ENCODE assay signal across 9 mouse cellular contexts in genomic region chr13:12256871-12257390, GRCm38 (mm10). TPM values are rescaled to one million over a fixed set of nuclear protein-coding genes. Genes with fewer than 3 reads are reported as not detected.
DNase-seq lines count a peak whose midpoint lies in the region; ATAC-seq and TF ChIP-seq lines count a peak whose summit lies in the region.
"Had no signal": no experiment of that assay in that cellular context is flagged by ENCODE, and none has a peak within 500 bp of the region (broad histone marks: within the 10 kb centered on the region; RNA-seq: fewer than 3 reads in every experiment).

No protein-coding gene starts in this region.

- intact Hi-C loops in heart, postnatal 25 days (cut with DNase I), result no loop called here
- intact Hi-C loops in left cerebral cortex, postnatal 36 days (cut with DNase I), result no loop called here

- ATAC-seq in forebrain, embryonic 13.5 days, result no peak

- 0 out of 2 replicates have a peak, but pooled peaks cover 3% of the 10 kb centered on the region for H3K9me3 ChIP-seq in heart, embryonic 10.5 days
- H3K9me3 ChIP-seq in ES-E14 (ENCODE audit: control insufficient read depth, insufficient read depth, low read depth, low read length), result no peaks in the 10 kb centered on the region
- peaks cover 3% of the 10 kb centered on the region; the same call in 1 of the 2 replicates for H3K9me3 ChIP-seq in forebrain, embryonic 13.5 days (replicated peaks)

- 0 out of 2 replicates have a peak overlapping the region, but pooled peaks have one; percentile 90 for H3K9ac ChIP-seq in ES-E14 (ENCODE audit: insufficient read depth, low read depth, low read length, poor library complexity, severe bottlenecking)
- peak overlapping the region; percentile 83 for H3K9ac ChIP-seq in forebrain, embryonic 13.5 days

- peak overlapping the region; percentile 72 for H3K4me2 ChIP-seq in forebrain, embryonic 13.5 days

- in situ Hi-C loops in ES-E14 (cut with MboI; ENCODE audit: low sequenced_read_pairs in 2 of 2, unreplicated experiment in 2 of 2), result no loop called here

- peaks cover 44% of the 10 kb centered on the region for H3K79me2 ChIP-seq in macrophage (ENCODE audit: inconsistent target)

- H3K27ac ChIP-seq in heart, embryonic 10.5 days, result peak overlapping the region; percentile 92; the same call in 1 of the 2 replicates
- no peak overlapping the region for H3K27ac ChIP-seq in ES-E14 (ENCODE audit: insufficient read depth, low read depth, low read length, poor library complexity, severe bottlenecking)
- no peak overlapping the region; the same call in 1 of the 2 replicates for H3K27ac ChIP-seq in forebrain, embryonic 13.5 days
- H3K27ac ChIP-seq in macrophage, result peak overlapping the region; percentile 77

- no peaks in the 10 kb centered on the region for H3K27me3 ChIP-seq in heart, embryonic 10.5 days (ENCODE audit: insufficient read depth, poor library complexity, severe bottlenecking)
- no peaks in the 10 kb centered on the region for H3K27me3 ChIP-seq in forebrain, embryonic 13.5 days
- H3K27me3 ChIP-seq: Patski had no signal

- H3K36me3 ChIP-seq in heart, embryonic 10.5 days, result peaks cover 8% of the 10 kb centered on the region; the same call in 1 of the 2 replicates
- H3K36me3 ChIP-seq in ES-E14 (ENCODE audit: control insufficient read depth, insufficient read depth, low read length, poor library complexity, severe bottlenecking) (no peaks in the 10 kb centered on the region), macrophage (ENCODE audit: inconsistent target) (no peaks in the 10 kb centered on the region)
- peaks cover under 1% of the 10 kb centered on the region; the same call in 1 of the 2 replicates for H3K36me3 ChIP-seq in forebrain, embryonic 13.5 days (ENCODE audit: poor library complexity, severe bottlenecking)

- peaks cover 19% of the 10 kb centered on the region for H3K4me1 ChIP-seq in heart, embryonic 10.5 days
- peaks cover 0 to 5% of the 10 kb centered on the region in 2 experiments; a peak in 2 of 4 replicates for H3K4me1 ChIP-seq in ES-E14 (ENCODE audit: control insufficient read depth in 2 of 2, insufficient read depth in 2 of 2, low read length in 2 of 2, poor library complexity in 1 of 2)
- peaks cover 20% of the 10 kb centered on the region for H3K4me1 ChIP-seq in forebrain, embryonic 13.5 days

- peak overlapping the region; percentile 81 for H3K4me3 ChIP-seq in heart, embryonic 10.5 days
- peak overlapping the region; percentile 93 to 98 for H3K4me3 ChIP-seq in ES-E14 (ENCODE audit: insufficient read depth in 1 of 2, low read depth in 1 of 2, low read length in 2 of 2, poor library complexity in 1 of 2, severe bottlenecking in 1 of 2)
- H3K4me3 ChIP-seq in forebrain, embryonic 13.5 days, result peak overlapping the region; percentile 77
- H3K4me3 ChIP-seq in macrophage (ENCODE audit: inconsistent target), result peak overlapping the region; percentile 97

- DNase-seq in heart, embryonic 10.5 days (ENCODE audit: low spot score), result no peak
- DNase-seq in heart, postnatal 25 days (ENCODE audit: low spot score), result no peak
- no peak for DNase-seq in ES-E14 (ENCODE audit: low read depth, low spot score)
- DNase-seq in thymus, postnatal 25 days, result no peak
- DNase-seq in thymus, postnatal 4 days, result no peak
- DNase-seq in left cerebral cortex, postnatal 36 days (ENCODE audit: low spot score in 2 of 2), result no peak

- WGBS in heart, embryonic 10.5 days, result 19% methylated on average over 10 of the region's 10 CpGs
- WGBS in forebrain, embryonic 13.5 days, result 4% methylated on average over 10 of the region's 10 CpGs
- 6% methylated on average over 10 of the region's 10 CpGs for WGBS in macrophage (ENCODE audit: missing documents)

TF ChIP-seq in ES-E14, 5 proteins besides CTCF, POLR2A, EP300 and RAD21:
- TF ChIP-seq ZC3H11A (IDR thresholded peaks at IDR 0.05; ENCODE audit: borderline replicate concordance, low read depth, low read length), result no peak
- TF ChIP-seq MAFK (IDR thresholded peaks at IDR 0.05; ENCODE audit: insufficient read depth, low read depth, low read length), result no peak
- no peak for TF ChIP-seq CHD2 (IDR thresholded peaks at IDR 0.05; ENCODE audit: low read depth, low read length)
- no peak for TF ChIP-seq ZNF384 (IDR thresholded peaks at IDR 0.05; ENCODE audit: low read depth, low read length)
- TF ChIP-seq HCFC1 (IDR thresholded peaks at IDR 0.05; ENCODE audit: borderline replicate concordance, insufficient read depth, low read length), result no peak

RNA-seq across cellular contexts. Expression of gene Mtr, which starts 1.0 kb away (rescaled TPM):
- polyA plus RNA-seq in heart, embryonic 10.5 days (2016; fragmentation: Nextera tagmentation; extraction: Ambion mirVana), result 16.5 and 20.9 TPM in 2 replicates
- total RNA-seq in heart, postnatal 25 days (2021), result 10 to 100 TPM; 87.6 to 93.6 TPM
- 25.2 and 25.4 TPM in 2 replicates for total RNA-seq in ES-E14 (2012; rRNA removed)
- polyA plus RNA-seq in forebrain, embryonic 13.5 days (2015; fragmentation: Nextera tagmentation; extraction: Ambion mirVana), result 5.8 and 7.6 TPM in 2 replicates
- 100 to 1,000 TPM in 14 of 26 experiments, 10 to 100 TPM in 12; 14.6 to 194 (median 120) TPM for total RNA-seq in macrophage (2018; cell fraction: chromatin; rRNA removed)
- total RNA-seq in macrophage (2018; cell fraction: cytosol; rRNA removed), result 10 to 100 TPM; 14.1 to 32.7 (median 22.9) TPM
- 100 to 1,000 TPM in 2 of 26 experiments, 10 to 100 TPM in 24; 10.9 to 105 (median 41.7) TPM for total RNA-seq in macrophage (2018; cell fraction: nucleus; rRNA removed)
- 15.4 to 18.4 TPM (median 17.3 TPM) in 3 replicates for polyA plus RNA-seq in macrophage (2018)
- total RNA-seq in left cerebral cortex, postnatal 36 days (2021), result 10 to 100 TPM; 13.5 to 18.8 TPM

Comparison
In these comparisons a context has a peak if more than half of its experiments do, and no peak if none do; other contexts are left out.
1. H3K27ac ChIP-seq: peak in heart, embryonic 10.5 days (single experiment) and macrophage (single experiment); none in ES-E14 (single experiment) and forebrain, embryonic 13.5 days (single experiment).
2. Peak in every context shown above with its lines, with median percentiles within 50 percentile points of each other: H3K4me3 ChIP-seq.